Mouse (Mus musculus): ENCODE measurements around the gene Akap13. TPM values are rescaled to one million over a fixed set of nuclear protein-coding genes. Genes with fewer than 3 reads are reported as not detected.

The Akap13 gene
- polyA plus RNA-seq, 1 experiment from 2014 or later: 17.1 TPM

- H3K4me3 ChIP-seq (replicated peaks): no peak overlapping the region
- H3K27me3 ChIP-seq: no peaks in the 10 kb centered on the region
- H3K9me3 ChIP-seq: no peaks in the 10 kb centered on the region
- H3K9ac ChIP-seq (replicated peaks): no peak overlapping the region
- WGBS: 92% methylated on average over 4 of the region's 4 CpGs
- no peak overlapping the region for H3K4me2 ChIP-seq (replicated peaks)
- H3K27ac ChIP-seq: no peak overlapping the region
- H3K36me3 ChIP-seq: no peaks in the 10 kb centered on the region
- no peak for ATAC-seq
- no peaks in the 10 kb centered on the region for H3K4me1 ChIP-seq (replicated peaks)
Observed at GRCm38 (mm10) chr7:75528751-75529150, 73.4 kb downstream of the Akap13 start.

- H3K4me2 ChIP-seq (replicated peaks): no peak overlapping the region
- no peak overlapping the region for H3K9ac ChIP-seq (replicated peaks)
- no peak overlapping the region for H3K4me3 ChIP-seq (replicated peaks)
- no peaks in the 10 kb centered on the region for H3K36me3 ChIP-seq
- H3K27ac ChIP-seq: no peak overlapping the region
- ATAC-seq: no peak
- 93% methylated on average over 7 of the region's 7 CpGs for WGBS
- H3K4me1 ChIP-seq (replicated peaks): no peaks in the 10 kb centered on the region
- no peaks in the 10 kb centered on the region for H3K27me3 ChIP-seq
- no peaks in the 10 kb centered on the region for H3K9me3 ChIP-seq
Observed at GRCm38 (mm10) chr7:75529857-75530437, 74.6 kb downstream of the Akap13 start.

- 97% methylated on average over 3 of the region's 3 CpGs for WGBS
- H3K27me3 ChIP-seq: no peaks in the 10 kb centered on the region
- no peak overlapping the region for H3K4me2 ChIP-seq (replicated peaks)
- H3K9me3 ChIP-seq: no peaks in the 10 kb centered on the region
- H3K36me3 ChIP-seq: no peaks in the 10 kb centered on the region
- no peak overlapping the region for H3K27ac ChIP-seq
- H3K4me1 ChIP-seq (replicated peaks): no peaks in the 10 kb centered on the region
- no peak overlapping the region for H3K4me3 ChIP-seq (replicated peaks)
- H3K9ac ChIP-seq (replicated peaks): no peak overlapping the region
- no peak for ATAC-seq
Observed at GRCm38 (mm10) chr7:75530642-75531041, 75.3 kb downstream of the Akap13 start.

GRCm38 (mm10) chr7:75533079-75533478 lies 77.7 kb downstream of the Akap13 start:
- Histone ChIP-seq H3K27ac (no peak overlapping the region), H3K4me1 (replicated peaks) (no peaks in the 10 kb centered on the region), H3K4me3 (replicated peaks) (no peak overlapping the region), H3K4me2 (replicated peaks) (no peak overlapping the region), H3K9ac (replicated peaks) (no peak overlapping the region), H3K9me3 (no peaks in the 10 kb centered on the region), H3K36me3 (no peaks in the 10 kb centered on the region), H3K27me3 (no peaks in the 10 kb centered on the region)
- ATAC-seq: no peak
- WGBS: 95% methylated on average over 5 of the region's 5 CpGs

GRCm38 (mm10) chr7:75536298-75536697 lies 81.0 kb downstream of the Akap13 start:
- no peak overlapping the region for H3K4me2 ChIP-seq (replicated peaks)
- H3K4me1 ChIP-seq (replicated peaks): no peaks in the 10 kb centered on the region
- no peak overlapping the region for H3K27ac ChIP-seq
- H3K36me3 ChIP-seq: no peaks in the 10 kb centered on the region
- no peak overlapping the region for H3K4me3 ChIP-seq (replicated peaks)
- 94% methylated on average over 5 of the region's 5 CpGs for WGBS
- H3K9ac ChIP-seq (replicated peaks): no peak overlapping the region
- H3K27me3 ChIP-seq: no peaks in the 10 kb centered on the region
- no peak for ATAC-seq
- no peaks in the 10 kb centered on the region for H3K9me3 ChIP-seq

- Histone ChIP-seq H3K9ac (replicated peaks) (no peak overlapping the region), H3K36me3 (no peaks in the 10 kb centered on the region), H3K27ac (no peak overlapping the region), H3K27me3 (no peaks in the 10 kb centered on the region), H3K9me3 (no peaks in the 10 kb centered on the region), H3K4me3 (replicated peaks) (no peak overlapping the region), H3K4me2 (replicated peaks) (no peak overlapping the region), H3K4me1 (replicated peaks) (no peaks in the 10 kb centered on the region)
- 96% methylated on average over 2 of the region's 2 CpGs for WGBS
- ATAC-seq: no peak
Observed at GRCm38 (mm10) chr7:75537567-75537966, 82.2 kb downstream of the Akap13 start.

- no peak overlapping the region for H3K27ac ChIP-seq
- no peak for ATAC-seq
- H3K4me1 ChIP-seq (replicated peaks): no peaks in the 10 kb centered on the region
- 81% methylated on average over 3 of the region's 3 CpGs for WGBS
- H3K9ac ChIP-seq (replicated peaks): no peak overlapping the region
- no peaks in the 10 kb centered on the region for H3K9me3 ChIP-seq
- H3K4me3 ChIP-seq (replicated peaks): no peak overlapping the region
- no peak overlapping the region for H3K4me2 ChIP-seq (replicated peaks)
- H3K27me3 ChIP-seq: no peaks in the 10 kb centered on the region
- H3K36me3 ChIP-seq: no peaks in the 10 kb centered on the region
Observed at GRCm38 (mm10) chr7:75538513-75538912, 83.2 kb downstream of the Akap13 start.

GRCm38 (mm10) chr7:75539168-75539567 lies 83.8 kb downstream of the Akap13 start:
- Histone ChIP-seq H3K27me3 (no peaks in the 10 kb centered on the region), H3K27ac (no peak overlapping the region), H3K4me3 (replicated peaks) (no peak overlapping the region), H3K9me3 (no peaks in the 10 kb centered on the region), H3K4me1 (replicated peaks) (no peaks in the 10 kb centered on the region), H3K36me3 (no peaks in the 10 kb centered on the region), H3K4me2 (replicated peaks) (no peak overlapping the region), H3K9ac (replicated peaks) (no peak overlapping the region)
- WGBS: 86% methylated on average over 3 of the region's 3 CpGs
- ATAC-seq: no peak

GRCm38 (mm10) chr7:75549856-75550255 lies 94.5 kb downstream of the Akap13 start:
- Histone ChIP-seq H3K27me3 (no peaks in the 10 kb centered on the region), H3K27ac (no peak overlapping the region), H3K36me3 (no peaks in the 10 kb centered on the region), H3K4me2 (replicated peaks) (no peak overlapping the region), H3K4me3 (replicated peaks) (no peak overlapping the region), H3K9ac (replicated peaks) (no peak overlapping the region), H3K9me3 (no peaks in the 10 kb centered on the region), H3K4me1 (replicated peaks) (no peaks in the 10 kb centered on the region)
- 91% methylated on average over 3 of the region's 3 CpGs for WGBS
- ATAC-seq: no peak

GRCm38 (mm10) chr7:75550791-75551336 lies 95.5 kb downstream of the Akap13 start:
- H3K27ac ChIP-seq: no peak overlapping the region
- no peak overlapping the region for H3K4me2 ChIP-seq (replicated peaks)
- no peak overlapping the region for H3K4me3 ChIP-seq (replicated peaks)
- H3K9me3 ChIP-seq: no peaks in the 10 kb centered on the region
- H3K9ac ChIP-seq (replicated peaks): no peak overlapping the region
- no peak for ATAC-seq
- no peaks in the 10 kb centered on the region for H3K4me1 ChIP-seq (replicated peaks)
- H3K36me3 ChIP-seq: no peaks in the 10 kb centered on the region
- WGBS: 85% methylated on average over 6 of the region's 6 CpGs
- no peaks in the 10 kb centered on the region for H3K27me3 ChIP-seq

GRCm38 (mm10) chr7:75553002-75553666 lies 97.8 kb downstream of the Akap13 start:
- H3K36me3 ChIP-seq: no peaks in the 10 kb centered on the region
- H3K4me2 ChIP-seq (replicated peaks): no peak overlapping the region
- no peaks in the 10 kb centered on the region for H3K4me1 ChIP-seq (replicated peaks)
- no peaks in the 10 kb centered on the region for H3K27me3 ChIP-seq
- 89% methylated on average over 8 of the region's 8 CpGs for WGBS
- no peak for ATAC-seq
- no peak overlapping the region for H3K9ac ChIP-seq (replicated peaks)
- H3K27ac ChIP-seq: no peak overlapping the region
- H3K9me3 ChIP-seq: no peaks in the 10 kb centered on the region
- H3K4me3 ChIP-seq (replicated peaks): no peak overlapping the region

GRCm38 (mm10) chr7:75553667-75554045 lies 98.3 kb downstream of the Akap13 start:
- no peak for ATAC-seq
- H3K4me3 ChIP-seq (replicated peaks): no peak overlapping the region
- H3K27ac ChIP-seq: no peak overlapping the region
- no peaks in the 10 kb centered on the region for H3K27me3 ChIP-seq
- 0 out of 2 replicates have a peak, but pooled peaks cover 3% of the 10 kb centered on the region for H3K4me1 ChIP-seq (replicated peaks)
- H3K36me3 ChIP-seq: no peaks in the 10 kb centered on the region
- H3K4me2 ChIP-seq (replicated peaks): no peak overlapping the region
- no peak overlapping the region for H3K9ac ChIP-seq (replicated peaks)
- H3K9me3 ChIP-seq: no peaks in the 10 kb centered on the region

GRCm38 (mm10) chr7:75554065-75554464 lies 98.7 kb downstream of the Akap13 start:
- no peaks in the 10 kb centered on the region for H3K27me3 ChIP-seq
- no peak for ATAC-seq
- H3K27ac ChIP-seq: no peak overlapping the region
- H3K9me3 ChIP-seq: no peaks in the 10 kb centered on the region
- no peak overlapping the region for H3K4me3 ChIP-seq (replicated peaks)
- H3K9ac ChIP-seq (replicated peaks): no peak overlapping the region
- H3K36me3 ChIP-seq: no peaks in the 10 kb centered on the region
- 0 out of 2 replicates have a peak, but pooled peaks cover 4% of the 10 kb centered on the region for H3K4me1 ChIP-seq (replicated peaks)
- no peak overlapping the region for H3K4me2 ChIP-seq (replicated peaks)
